In the genomic region with DNA sequence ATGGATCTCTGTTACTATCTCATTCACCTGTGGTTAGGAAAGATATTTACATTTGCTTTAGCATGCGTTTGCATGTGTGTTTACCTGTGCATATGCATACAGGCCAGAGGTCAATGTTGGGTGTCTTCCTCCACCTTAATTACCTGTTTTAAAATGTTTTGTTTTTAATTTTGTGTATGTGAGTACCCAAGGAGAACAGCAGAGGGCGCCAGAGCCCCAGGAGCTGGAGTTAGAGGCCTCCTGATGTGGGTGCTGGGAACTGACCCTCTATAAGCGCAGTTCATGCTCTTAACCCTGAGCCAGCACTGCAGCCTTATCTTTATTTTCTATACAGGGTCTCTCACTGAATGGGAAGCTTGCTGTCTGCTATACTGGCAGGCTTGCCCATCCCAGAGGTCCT, we compare ENCODE assay signal across 29 mouse cellular contexts. TPM values are rescaled to one million over a fixed set of nuclear protein-coding genes. Genes with fewer than 3 reads are reported as not detected.
DNase-seq lines count a peak whose midpoint lies in the region; ATAC-seq and TF ChIP-seq lines count a peak whose summit lies in the region.
"Had no signal": no experiment of that assay in that cellular context is flagged by ENCODE, and none has a peak within 500 bp of the region (broad histone marks: within the 10 kb centered on the region; RNA-seq: fewer than 3 reads in every experiment).

No protein-coding gene starts in this region.

- intact Hi-C loops in gastrocnemius, adult 2 months (cut with DNase I): no loop called here
- intact Hi-C loops in gastrocnemius, postnatal 36 days (cut with DNase I): no loop called here

- no peak overlapping the region for H3K27ac ChIP-seq in gastrocnemius, adult 2 months
- H3K27ac ChIP-seq in liver, embryonic 14.5 days: no peak overlapping the region
- H3K27ac ChIP-seq in liver, embryonic 12.5 days: no peak overlapping the region
- no peak overlapping the region for H3K27ac ChIP-seq in ES-Bruce4 (ENCODE audit: insufficient read depth, low read length)
- H3K27ac ChIP-seq in bone marrow, adult 2 months (ENCODE audit: control insufficient read depth, insufficient read depth, low read depth, low read length, poor library complexity): no peak overlapping the region
- H3K27ac ChIP-seq: embryonic facial prominence, embryonic 10.5 days; embryonic facial prominence, embryonic 15.5 days; forebrain, embryonic 13.5 days; hindbrain, embryonic 15.5 days; limb, embryonic 13.5 days; liver, embryonic 13.5 days; neural tube, embryonic 12.5 days had no signal

- no peaks in the 10 kb centered on the region for H3K36me3 ChIP-seq in liver, embryonic 14.5 days (replicated peaks; ENCODE audit: control insufficient read depth, insufficient read depth, low read depth)
- H3K36me3 ChIP-seq in liver, embryonic 12.5 days: no peaks in the 10 kb centered on the region
- H3K36me3 ChIP-seq in ES-Bruce4 (ENCODE audit: control insufficient read depth, insufficient read depth, low read length, poor library complexity, severe bottlenecking): no peaks in the 10 kb centered on the region
- H3K36me3 ChIP-seq: hindbrain, embryonic 15.5 days; liver, embryonic 13.5 days had no signal

- H3K9ac ChIP-seq in liver, embryonic 14.5 days (replicated peaks): no peak overlapping the region
- H3K9ac ChIP-seq in liver, embryonic 12.5 days: no peak overlapping the region
- no peak overlapping the region for H3K9ac ChIP-seq in ES-Bruce4 (ENCODE audit: low read depth, poor library complexity, severe bottlenecking)
- H3K9ac ChIP-seq: embryonic facial prominence, embryonic 15.5 days; forebrain, embryonic 13.5 days; heart, embryonic 12.5 days; hindbrain, embryonic 15.5 days; limb, embryonic 13.5 days; liver, embryonic 13.5 days; neural tube, embryonic 12.5 days had no signal

- H3K27me3 ChIP-seq in liver, embryonic 14.5 days (ENCODE audit: control insufficient read depth, insufficient read depth, low read length): no peaks in the 10 kb centered on the region
- 0 out of 2 replicates have a peak, but pooled peaks cover 3% of the 10 kb centered on the region for H3K27me3 ChIP-seq in liver, embryonic 12.5 days (replicated peaks)
- H3K27me3 ChIP-seq in ES-Bruce4 (ENCODE audit: control insufficient read depth, insufficient read depth, low read length, poor library complexity, severe bottlenecking): no peaks in the 10 kb centered on the region
- H3K27me3 ChIP-seq: embryonic facial prominence, embryonic 15.5 days; forebrain, embryonic 13.5 days; heart, embryonic 12.5 days; hindbrain, embryonic 15.5 days; limb, embryonic 13.5 days; liver, embryonic 13.5 days; neural tube, embryonic 12.5 days had no signal

- TF ChIP-seq EP300 in liver, embryonic 14.5 days (IDR thresholded peaks at IDR 0.05; ENCODE audit: low read depth): no peak
- TF ChIP-seq EP300 in ES-Bruce4 (IDR thresholded peaks at IDR 0.05; ENCODE audit: insufficient read depth, low read depth, low read length): no peak

- no peak for TF ChIP-seq POLR2A in ES-Bruce4 (IDR thresholded peaks at IDR 0.05; ENCODE audit: insufficient read depth, low read length)
- TF ChIP-seq POLR2A in bone marrow, adult 2 months (IDR thresholded peaks at IDR 0.05; ENCODE audit: borderline replicate concordance, control insufficient read depth, low read depth, low read length): no peak

- no peak overlapping the region for H3K4me3 ChIP-seq in gastrocnemius, adult 2 months
- H3K4me3 ChIP-seq in liver, embryonic 14.5 days (ENCODE audit: insufficient read depth in 1 of 2, low read depth in 2 of 2, low read length in 2 of 2): no peak overlapping the region
- H3K4me3 ChIP-seq in liver, embryonic 12.5 days: no peak overlapping the region
- H3K4me3 ChIP-seq in ES-Bruce4 (ENCODE audit: low read depth, low read length): no peak overlapping the region
- H3K4me3 ChIP-seq in bone marrow, adult 2 months (replicated peaks; ENCODE audit: control insufficient read depth, low read depth, low read length): no peak overlapping the region
- H3K4me3 ChIP-seq: embryonic facial prominence, embryonic 10.5 days; embryonic facial prominence, embryonic 15.5 days; forebrain, embryonic 13.5 days; heart, embryonic 12.5 days; hindbrain, embryonic 15.5 days; limb, embryonic 13.5 days; liver, embryonic 13.5 days; myocyte; neural tube, embryonic 12.5 days had no signal

- no peaks in the 10 kb centered on the region for H3K4me1 ChIP-seq in liver, embryonic 14.5 days (replicated peaks; ENCODE audit: control insufficient read depth in 2 of 2, insufficient read depth in 2 of 2, low read length in 1 of 2)
- H3K4me1 ChIP-seq in liver, embryonic 12.5 days: no peaks in the 10 kb centered on the region
- H3K4me1 ChIP-seq in ES-Bruce4 (ENCODE audit: control insufficient read depth, insufficient read depth, low read length): peaks cover 4% of the 10 kb centered on the region
- no peaks in the 10 kb centered on the region for H3K4me1 ChIP-seq in bone marrow, adult 2 months (ENCODE audit: control insufficient read depth, insufficient read depth, low read length)
- H3K4me1 ChIP-seq: forebrain, embryonic 13.5 days; heart, embryonic 12.5 days; hindbrain, embryonic 15.5 days; limb, embryonic 13.5 days; liver, embryonic 13.5 days; neural tube, embryonic 12.5 days had no signal

- 54% methylated on average over 3 of the region's 3 CpGs for WGBS in liver, embryonic 14.5 days (ENCODE audit: insufficient replicate concordance)
- WGBS in liver, embryonic 12.5 days (ENCODE audit: insufficient replicate concordance): 58% methylated on average over 3 of the region's 3 CpGs
- 59% methylated on average over 3 of the region's 3 CpGs for WGBS in bone marrow, adult 2 months

- TF ChIP-seq CTCF in gastrocnemius, adult 2 months (IDR thresholded peaks at IDR 0.05): peak; percentile 20; the same call in 1 of the 2 replicates
- peak; percentile 54 for TF ChIP-seq CTCF in liver, embryonic 14.5 days (IDR thresholded peaks at IDR 0.05; ENCODE audit: low read depth)
- peak; percentile 51 for TF ChIP-seq CTCF in ES-Bruce4 (IDR thresholded peaks at IDR 0.05; ENCODE audit: low read depth, low read length)
- peak; percentile 17; the same call in 1 of the 2 replicates for TF ChIP-seq CTCF in bone marrow, adult 2 months (IDR thresholded peaks at IDR 0.05; ENCODE audit: control insufficient read depth, insufficient read depth, low read length)

- no peak for DNase-seq in gastrocnemius, adult 2 months
- DNase-seq in gastrocnemius, postnatal 36 days: no peak
- DNase-seq in liver, embryonic 14.5 days (ENCODE audit: low read depth in 3 of 3, low spot score in 3 of 3): no peak
- DNase-seq in adrenal gland, postnatal 36 days: no peak
- DNase-seq in layer of hippocampus, postnatal 10 days (ENCODE audit: low spot score in 2 of 2): no peak
- DNase-seq: adrenal gland, postnatal 25 days; cerebellum, adult 8-10 months; cerebellum, postnatal 25 days; gastrocnemius, postnatal 14 days; heart, adult 11 months; kidney, adult 2 months; kidney, postnatal 36 days; liver, embryonic 13.5 days; lung, postnatal 36 days; right cerebral cortex, postnatal 4 days; thymus, postnatal 25 days had no signal

- no peaks in the 10 kb centered on the region for H3K9me3 ChIP-seq in liver, embryonic 14.5 days (ENCODE audit: control insufficient read depth, low read length)
- H3K9me3 ChIP-seq in liver, embryonic 12.5 days (replicated peaks): no peaks in the 10 kb centered on the region; the same call in 1 of the 2 replicates
- H3K9me3 ChIP-seq in ES-Bruce4 (replicated peaks; ENCODE audit: control insufficient read depth, insufficient read depth, low read length, poor library complexity, severe bottlenecking): no peaks in the 10 kb centered on the region
- H3K9me3 ChIP-seq: embryonic facial prominence, embryonic 15.5 days; hindbrain, embryonic 15.5 days; liver, embryonic 13.5 days had no signal

- no peak overlapping the region for H3K4me2 ChIP-seq in liver, embryonic 14.5 days (ENCODE audit: low read depth)
- H3K4me2 ChIP-seq in liver, embryonic 12.5 days: no peak overlapping the region
- H3K4me2 ChIP-seq: embryonic facial prominence, embryonic 15.5 days; forebrain, embryonic 13.5 days; heart, embryonic 12.5 days; hindbrain, embryonic 15.5 days; limb, embryonic 13.5 days; liver, embryonic 13.5 days; midbrain, embryonic 11.5 days; neural tube, embryonic 12.5 days had no signal

- no peak for ATAC-seq in liver, embryonic 14.5 days (ENCODE audit: insufficient read depth)
- ATAC-seq in liver, embryonic 12.5 days: no peak
- ATAC-seq: forebrain, embryonic 13.5 days; inflammation-experienced regulatory T-cells, adult 6 months had no signal

RNA-seq across cellular contexts. Expression of gene Ttll12, which starts 34.8 kb away (rescaled TPM):
- total RNA-seq in gastrocnemius, adult 2 months (2021): 1 to 10 TPM; 3.4 to 4.9 TPM
- total RNA-seq in gastrocnemius, postnatal 36 days (2021): 1 to 10 TPM; 4.4 to 4.7 TPM
- 29.9 and 32.5 TPM in 2 replicates for polyA plus RNA-seq in liver, embryonic 14.5 days (2012; rRNA removed)
- 36.2 and 43.7 TPM in 2 replicates for polyA plus RNA-seq in liver, embryonic 14.5 days (2014; fragmentation: Nextera tagmentation; extraction: Ambion mirVana)
- 62.7 and 64.0 TPM in 2 replicates for polyA plus RNA-seq in liver, embryonic 12.5 days (2016; fragmentation: Nextera tagmentation; extraction: Ambion mirVana)
- polyA plus RNA-seq in ES-Bruce4 (2011; ENCODE audit: insufficient read depth, insufficient read length, low read depth, missing spikeins): 33.7 and 35.0 TPM in 2 replicates
- 18.6 and 19.8 TPM in 2 replicates for polyA plus RNA-seq in bone marrow, adult 2 months (2011; ENCODE audit: insufficient read depth, insufficient read length, low replicate concordance, missing spikeins)
- 10 to 100 TPM; 33.4 to 41.1 TPM for total RNA-seq in adrenal gland, postnatal 36 days (2021)
- 10 to 100 TPM; 18.2 to 19.6 TPM for total RNA-seq in layer of hippocampus, postnatal 10 days (2021)
